Mouse (Mus musculus): Measurements from ENCODE around the gene Trmt61a. TPM values are rescaled to one million over a fixed set of nuclear protein-coding genes. Genes with fewer than 3 reads are reported as not detected.

The Trmt61a gene
- polyA plus RNA-seq, 1 experiment from 2014 or later: 7.8 TPM

GRCm38 (mm10) chr12:111669961-111670360 is 7.9 kb upstream of the Trmt61a start:
- Histone ChIP-seq H3K4me1 (ENCODE audit: control insufficient read depth, insufficient read depth, low read length) (peaks cover 27% of the 10 kb centered on the region; the same call in 1 of the 2 replicates), H3K4me3 (ENCODE audit: low read depth, low read length) (peak overlapping the region; percentile 53), H3K27ac (ENCODE audit: low read length) (no peak overlapping the region), H3K4me2 (replicated peaks; ENCODE audit: low read depth, low read length) (peak overlapping the region; percentile 93), H3K9me3 (ENCODE audit: control insufficient read depth, low read depth, low read length) (no peaks in the 10 kb centered on the region), H3K27me3 (ENCODE audit: control insufficient read depth, insufficient read depth, low read length) (0 out of 2 replicates have a peak, but pooled peaks cover 6% of the 10 kb centered on the region), H3K36me3 (ENCODE audit: control insufficient read depth, insufficient read depth, low read length) (no peaks in the 10 kb centered on the region), H3K9ac (replicated peaks; ENCODE audit: low read depth, low read length) (no peak overlapping the region)
- WGBS: 59% methylated on average over 8 of the region's 8 CpGs
- no peak for ATAC-seq (ENCODE audit: insufficient number of reproducible peaks, insufficient read depth, low FRiP score, low read depth)

DNA sequence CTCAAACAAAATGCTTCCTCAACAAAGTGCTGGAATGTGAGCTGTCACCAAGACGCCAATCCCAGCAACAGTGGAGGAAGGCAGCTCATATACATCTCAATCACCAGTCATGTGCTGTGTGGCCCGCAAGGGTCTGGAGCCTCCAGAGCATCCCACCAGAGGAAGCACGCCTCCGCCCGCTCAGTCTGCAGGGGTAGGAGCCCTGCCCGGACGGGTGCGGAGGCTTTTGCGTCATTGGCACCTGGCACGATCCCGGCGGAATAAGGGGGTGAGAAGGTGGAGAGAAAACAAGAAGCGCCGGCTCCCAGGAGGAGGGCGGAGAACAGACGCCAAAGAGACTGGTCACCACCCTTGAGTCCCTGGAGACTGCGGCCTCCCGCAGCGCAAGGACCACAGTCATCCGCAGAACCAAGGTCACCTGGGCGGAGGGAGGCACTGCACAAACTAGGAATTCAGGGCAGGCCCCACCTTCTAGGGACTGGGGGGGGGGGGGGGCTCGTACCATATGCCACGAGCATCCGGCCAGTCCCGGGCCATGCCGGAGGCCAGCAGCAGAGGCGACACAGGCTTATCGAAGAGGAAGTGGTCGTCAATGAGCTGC is 7.4 kb upstream of the Trmt61a start:
- no peak for ATAC-seq (ENCODE audit: insufficient number of reproducible peaks, insufficient read depth, low FRiP score, low read depth)
- Histone ChIP-seq H3K27ac (ENCODE audit: low read length) (no peak overlapping the region), H3K9ac (replicated peaks; ENCODE audit: low read depth, low read length) (peak overlapping the region; percentile 67; the same call in 1 of the 2 replicates)

GRCm38 (mm10) chr12:111670976-111671375 is 6.9 kb upstream of the Trmt61a start:
- H3K27me3 ChIP-seq (ENCODE audit: control insufficient read depth, insufficient read depth, low read length): 0 out of 2 replicates have a peak, but pooled peaks cover 6% of the 10 kb centered on the region
- no peaks in the 10 kb centered on the region for H3K9me3 ChIP-seq (ENCODE audit: control insufficient read depth, low read depth, low read length)
- H3K4me2 ChIP-seq (replicated peaks; ENCODE audit: low read depth, low read length): peak overlapping the region; percentile 93
- WGBS: 1% methylated on average over 28 of the region's 35 CpGs
- no peak overlapping the region for H3K27ac ChIP-seq (ENCODE audit: low read length)
- no peak for ATAC-seq (ENCODE audit: insufficient number of reproducible peaks, insufficient read depth, low FRiP score, low read depth)
- peak overlapping the region; percentile 67; the same call in 1 of the 2 replicates for H3K9ac ChIP-seq (replicated peaks; ENCODE audit: low read depth, low read length)
- H3K36me3 ChIP-seq (ENCODE audit: control insufficient read depth, insufficient read depth, low read length): no peaks in the 10 kb centered on the region
- H3K4me1 ChIP-seq (ENCODE audit: control insufficient read depth, insufficient read depth, low read length): peaks cover 23% of the 10 kb centered on the region; the same call in 1 of the 2 replicates
- peak overlapping the region; percentile 53 for H3K4me3 ChIP-seq (ENCODE audit: low read depth, low read length)

More for the DNA sequence above, 7.4 kb upstream of the Trmt61a start:
- WGBS: 18% methylated on average over 28 of the region's 29 CpGs
- Histone ChIP-seq H3K4me3 (ENCODE audit: low read depth, low read length) (peak overlapping the region; percentile 53), H3K4me2 (replicated peaks; ENCODE audit: low read depth, low read length) (peak overlapping the region; percentile 93), H3K27me3 (ENCODE audit: control insufficient read depth, insufficient read depth, low read length) (0 out of 2 replicates have a peak, but pooled peaks cover 6% of the 10 kb centered on the region), H3K36me3 (ENCODE audit: control insufficient read depth, insufficient read depth, low read length) (no peaks in the 10 kb centered on the region), H3K9me3 (ENCODE audit: control insufficient read depth, low read depth, low read length) (no peaks in the 10 kb centered on the region), H3K4me1 (ENCODE audit: control insufficient read depth, insufficient read depth, low read length) (peaks cover 26% of the 10 kb centered on the region; the same call in 1 of the 2 replicates)

- peak overlapping the region; percentile 93 for H3K4me2 ChIP-seq (replicated peaks; ENCODE audit: low read depth, low read length)
- 0 out of 2 replicates have a peak, but pooled peaks cover 6% of the 10 kb centered on the region for H3K27me3 ChIP-seq (ENCODE audit: control insufficient read depth, insufficient read depth, low read length)
- 0 out of 2 replicates have a peak overlapping the region, but pooled peaks have one; percentile 2 for H3K27ac ChIP-seq (ENCODE audit: low read length)
- no peaks in the 10 kb centered on the region for H3K9me3 ChIP-seq (ENCODE audit: control insufficient read depth, low read depth, low read length)
- under 1% methylated on average over 34 of the region's 34 CpGs for WGBS
- no peak for ATAC-seq (ENCODE audit: insufficient number of reproducible peaks, insufficient read depth, low FRiP score, low read depth)
- H3K36me3 ChIP-seq (ENCODE audit: control insufficient read depth, insufficient read depth, low read length): no peaks in the 10 kb centered on the region
- peak overlapping the region; percentile 53 for H3K4me3 ChIP-seq (ENCODE audit: low read depth, low read length)
- H3K4me1 ChIP-seq (ENCODE audit: control insufficient read depth, insufficient read depth, low read length): peaks cover 23% of the 10 kb centered on the region; the same call in 1 of the 2 replicates
- peak overlapping the region; percentile 67 for H3K9ac ChIP-seq (replicated peaks; ENCODE audit: low read depth, low read length)
Measured at GRCm38 (mm10) chr12:111671431-111671902, 6.4 kb upstream of the Trmt61a start.

- under 1% methylated on average over 31 of the region's 31 CpGs for WGBS
- H3K4me3 ChIP-seq (ENCODE audit: low read depth, low read length): peak within 1 kb of the TSS; percentile 53
- no peaks in the 10 kb centered on the region for H3K36me3 ChIP-seq (ENCODE audit: control insufficient read depth, insufficient read depth, low read length)
- H3K27ac ChIP-seq (ENCODE audit: low read length): 0 out of 2 replicates have a peak within 1 kb of the TSS, but pooled peaks have one; percentile 2
- ATAC-seq (ENCODE audit: insufficient number of reproducible peaks, insufficient read depth, low FRiP score, low read depth): peak; percentile 57; the same call in 1 of the 2 replicates
- H3K9me3 ChIP-seq (ENCODE audit: control insufficient read depth, low read depth, low read length): no peaks in the 10 kb centered on the region
- H3K9ac ChIP-seq (replicated peaks; ENCODE audit: low read depth, low read length): peak within 1 kb of the TSS; percentile 67
- H3K4me1 ChIP-seq (ENCODE audit: control insufficient read depth, insufficient read depth, low read length): peaks cover 25% of the 10 kb centered on the region; the same call in 1 of the 2 replicates
- peak within 1 kb of the TSS; percentile 93 for H3K4me2 ChIP-seq (replicated peaks; ENCODE audit: low read depth, low read length)
- 0 out of 2 replicates have a peak, but pooled peaks cover 6% of the 10 kb centered on the region for H3K27me3 ChIP-seq (ENCODE audit: control insufficient read depth, insufficient read depth, low read length)
Measured at GRCm38 (mm10) chr12:111672176-111672575, 5.7 kb upstream of the Trmt61a start, which contains the start of gene Ckb. Gene Ckb (minus strand): TSS chr12:111672338.

DNA sequence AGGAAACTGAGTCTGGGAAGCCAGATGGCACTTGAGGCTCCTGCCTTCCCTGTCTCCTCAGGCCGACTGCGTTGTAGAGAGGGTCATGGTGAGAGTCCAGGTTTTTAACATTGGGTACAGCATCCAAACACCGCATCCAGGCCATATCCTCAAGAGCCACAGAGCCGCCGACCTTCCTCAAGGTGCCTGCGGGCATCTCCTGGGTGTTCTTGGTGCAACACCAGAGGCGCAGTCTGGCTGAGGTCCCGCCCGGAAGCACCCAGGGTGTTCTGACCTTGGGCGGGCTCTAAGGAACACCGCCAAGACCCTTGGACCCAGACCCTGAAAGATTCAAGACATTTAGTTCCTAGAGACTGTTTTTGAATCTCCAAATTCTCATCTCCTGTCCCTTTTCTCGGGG is 5.3 kb upstream of the Trmt61a start:
- no peak for ATAC-seq (ENCODE audit: insufficient number of reproducible peaks, insufficient read depth, low FRiP score, low read depth)
- H3K4me3 ChIP-seq (ENCODE audit: low read depth, low read length): peak overlapping the region; percentile 53
- 0 out of 2 replicates have a peak, but pooled peaks cover 6% of the 10 kb centered on the region for H3K27me3 ChIP-seq (ENCODE audit: control insufficient read depth, insufficient read depth, low read length)
- no peak overlapping the region for H3K9ac ChIP-seq (replicated peaks; ENCODE audit: low read depth, low read length)
- no peaks in the 10 kb centered on the region for H3K36me3 ChIP-seq (ENCODE audit: control insufficient read depth, insufficient read depth, low read length)
- peak overlapping the region; percentile 93 for H3K4me2 ChIP-seq (replicated peaks; ENCODE audit: low read depth, low read length)
- H3K9me3 ChIP-seq (ENCODE audit: control insufficient read depth, low read depth, low read length): no peaks in the 10 kb centered on the region
- no peak overlapping the region for H3K27ac ChIP-seq (ENCODE audit: low read length)
- H3K4me1 ChIP-seq (ENCODE audit: control insufficient read depth, insufficient read depth, low read length): peaks cover 29% of the 10 kb centered on the region; the same call in 1 of the 2 replicates
- WGBS: 13% methylated on average over 12 of the region's 12 CpGs

GRCm38 (mm10) chr12:111674850-111675486 is 2.9 kb upstream of the Trmt61a start:
- ATAC-seq (ENCODE audit: insufficient number of reproducible peaks, insufficient read depth, low FRiP score, low read depth): no peak
- Histone ChIP-seq H3K27ac (ENCODE audit: low read length) (no peak overlapping the region), H3K4me2 (replicated peaks; ENCODE audit: low read depth, low read length) (no peak overlapping the region), H3K36me3 (ENCODE audit: control insufficient read depth, insufficient read depth, low read length) (no peaks in the 10 kb centered on the region), H3K9me3 (ENCODE audit: control insufficient read depth, low read depth, low read length) (no peaks in the 10 kb centered on the region), H3K9ac (replicated peaks; ENCODE audit: low read depth, low read length) (no peak overlapping the region), H3K4me1 (ENCODE audit: control insufficient read depth, insufficient read depth, low read length) (peaks cover 22% of the 10 kb centered on the region; the same call in 1 of the 2 replicates), H3K4me3 (ENCODE audit: low read depth, low read length) (no peak overlapping the region), H3K27me3 (ENCODE audit: control insufficient read depth, insufficient read depth, low read length) (0 out of 2 replicates have a peak, but pooled peaks cover 6% of the 10 kb centered on the region)
- 59% methylated on average over 2 of the region's 2 CpGs for WGBS

All from stomach, embryonic 14.5 days (tissue).